Mouse (Mus musculus): ENCODE results near the gene Usp43. TPM values are rescaled to one million over a fixed set of nuclear protein-coding genes. Genes with fewer than 3 reads are reported as not detected.

Gene Usp43
- polyA plus RNA-seq, 1 experiment, result 3.9 TPM

GRCm38 (mm10) chr11:67897064-67897560, 24.8 kb downstream of the Usp43 start:
- DNase-seq (ENCODE audit: low spot score), result peak; percentile 50

GRCm38 (mm10) chr11:67895641-67896040, 26.3 kb downstream of the Usp43 start:
- no peak for DNase-seq (ENCODE audit: low spot score)

DNA sequence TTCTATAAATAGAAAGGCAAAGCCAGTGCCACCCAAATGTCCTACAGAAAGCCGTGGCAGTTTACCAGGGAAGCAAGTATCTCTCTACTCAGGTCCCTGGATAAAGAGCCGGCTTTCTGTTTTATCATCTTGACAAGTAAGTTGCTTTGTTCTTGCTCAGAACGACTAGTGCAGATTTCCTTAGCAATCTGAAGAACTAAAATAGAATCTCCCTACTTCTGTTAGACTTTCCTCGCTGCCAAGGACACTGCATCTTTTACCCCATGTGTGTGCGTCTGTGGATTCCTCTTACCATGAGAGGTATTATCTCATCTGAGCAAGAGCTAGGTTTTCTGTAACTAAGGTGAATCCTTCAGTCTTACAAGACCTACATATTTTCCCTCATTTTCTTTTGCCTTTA, 33.4 kb downstream of the Usp43 start:
- no peak for DNase-seq (ENCODE audit: low spot score)

DNA sequence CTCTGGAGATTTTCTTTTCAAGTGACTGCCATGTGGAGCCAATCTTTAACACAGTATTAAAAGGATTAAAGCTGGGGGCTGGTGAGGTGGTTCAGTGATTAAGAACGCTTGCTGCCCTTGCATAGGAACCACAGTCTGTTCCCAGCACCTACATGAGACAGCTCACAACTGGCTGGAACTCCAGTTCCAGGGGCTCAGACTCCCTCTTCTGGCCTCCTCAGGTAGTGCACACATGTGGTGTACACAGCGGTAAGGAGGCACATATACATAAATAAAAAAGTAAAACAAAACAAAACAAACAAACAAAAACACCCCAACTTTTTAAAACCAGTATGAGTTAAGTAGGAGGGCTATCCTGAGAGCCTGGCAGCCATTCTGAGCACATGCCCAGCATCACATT, 36.0 kb downstream of the Usp43 start:
- no peak for DNase-seq (ENCODE audit: low spot score)

- no peak for DNase-seq (ENCODE audit: low spot score)
These were observed 56.3 kb downstream of the Usp43 start for GRCm38 (mm10) chr11:67865521-67866197.

DNA sequence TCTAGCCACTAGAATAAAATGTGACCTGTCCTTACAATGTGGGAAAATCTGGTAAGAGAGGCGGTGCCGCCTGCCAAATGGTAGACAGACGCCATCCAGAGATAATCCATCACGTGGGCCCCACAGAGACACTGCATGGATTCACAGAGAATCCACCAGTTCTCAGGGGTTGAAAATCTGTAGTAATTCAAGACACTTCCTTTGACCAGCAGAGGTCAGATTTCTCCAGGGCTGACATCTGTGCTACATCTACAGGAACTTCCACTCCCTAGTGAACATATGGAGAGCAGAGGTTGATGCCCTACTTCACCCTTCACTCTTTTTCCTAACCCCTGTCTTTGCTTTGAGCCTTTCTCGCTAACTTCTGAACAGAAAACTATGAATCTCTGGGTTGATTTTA, 56.9 kb downstream of the Usp43 start:
- no peak for DNase-seq (ENCODE audit: low spot score)

GRCm38 (mm10) chr11:67861399-67861838, 60.5 kb downstream of the Usp43 start:
- no peak for DNase-seq (ENCODE audit: low spot score)

DNA sequence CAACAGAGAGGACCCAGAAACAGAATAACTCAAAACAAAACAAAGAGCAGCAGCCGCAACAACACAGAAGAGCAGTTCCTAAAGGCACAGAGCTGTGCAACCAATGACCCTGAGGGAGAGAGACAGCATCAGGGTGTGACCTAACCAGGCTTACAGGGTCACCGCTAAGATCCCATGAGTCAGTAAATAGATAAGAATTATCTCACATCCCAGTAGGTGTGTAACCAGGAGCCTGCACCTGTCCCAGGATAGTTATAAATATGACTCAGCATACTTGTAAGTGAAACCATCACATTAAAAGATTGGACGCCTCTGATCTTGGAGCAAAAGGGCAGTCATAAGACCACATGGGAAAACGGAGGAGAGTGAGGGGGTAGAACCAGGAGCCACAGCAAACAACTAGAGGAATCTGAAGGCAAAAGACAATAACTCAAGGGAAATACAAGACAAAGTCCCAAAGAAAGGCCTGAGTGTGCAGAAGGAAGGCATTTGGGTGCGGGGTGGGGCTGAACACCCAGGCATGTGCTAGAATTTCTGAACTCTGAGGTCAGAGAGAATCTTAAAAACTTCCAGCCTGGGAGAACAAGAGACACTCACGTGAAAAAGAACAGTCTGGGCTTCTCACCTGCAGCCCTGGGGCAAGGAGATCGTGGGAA, 61.1 kb downstream of the Usp43 start:
- DNase-seq (ENCODE audit: low spot score), result no peak

- no peak for DNase-seq (ENCODE audit: low spot score)
These were observed 63.4 kb downstream of the Usp43 start for GRCm38 (mm10) chr11:67858518-67858917.

DNA sequence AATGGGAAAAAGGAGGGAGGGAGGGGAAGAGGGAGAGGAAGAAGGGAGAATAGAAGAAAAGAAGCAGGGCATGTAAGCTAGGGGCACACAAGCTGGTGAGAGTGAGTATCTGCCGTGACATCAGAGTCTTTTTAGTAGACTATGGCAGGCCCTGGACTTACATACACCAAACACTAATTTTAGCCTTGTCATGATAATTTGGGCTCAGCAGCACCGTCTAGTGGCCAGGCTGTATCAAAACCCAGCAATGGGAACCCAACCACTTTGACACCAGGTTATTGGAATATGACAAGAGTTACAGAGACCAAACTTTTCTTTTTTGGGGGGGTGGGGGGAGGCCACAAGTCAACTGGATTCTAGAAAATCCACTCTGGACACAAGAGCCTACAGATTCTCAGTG, 66.9 kb downstream of the Usp43 start:
- DNase-seq (ENCODE audit: low spot score), result no peak

GRCm38 (mm10) chr11:67853996-67854395, 68.0 kb downstream of the Usp43 start:
- no peak for DNase-seq (ENCODE audit: low spot score)

DNA sequence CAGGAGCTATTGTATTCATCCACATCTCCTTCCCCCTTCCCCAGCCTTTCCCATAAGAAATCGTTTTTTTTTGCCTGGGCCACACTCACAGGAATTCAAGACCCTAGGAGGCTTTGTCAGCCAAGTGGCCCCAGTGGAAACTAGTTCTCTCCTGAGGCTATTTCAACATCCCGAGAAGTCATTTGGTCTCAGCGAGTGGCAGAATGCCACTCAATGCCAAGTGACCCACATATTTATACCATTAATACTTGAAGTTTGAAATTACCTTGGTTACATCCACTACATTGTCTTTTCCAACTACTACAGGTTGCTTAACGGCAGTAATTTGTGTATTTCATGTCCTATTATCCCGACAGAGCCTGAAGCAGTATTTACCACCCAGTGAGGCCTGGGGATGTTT, 70.2 kb downstream of the Usp43 start:
- DNase-seq (ENCODE audit: low spot score), result no peak

DNA sequence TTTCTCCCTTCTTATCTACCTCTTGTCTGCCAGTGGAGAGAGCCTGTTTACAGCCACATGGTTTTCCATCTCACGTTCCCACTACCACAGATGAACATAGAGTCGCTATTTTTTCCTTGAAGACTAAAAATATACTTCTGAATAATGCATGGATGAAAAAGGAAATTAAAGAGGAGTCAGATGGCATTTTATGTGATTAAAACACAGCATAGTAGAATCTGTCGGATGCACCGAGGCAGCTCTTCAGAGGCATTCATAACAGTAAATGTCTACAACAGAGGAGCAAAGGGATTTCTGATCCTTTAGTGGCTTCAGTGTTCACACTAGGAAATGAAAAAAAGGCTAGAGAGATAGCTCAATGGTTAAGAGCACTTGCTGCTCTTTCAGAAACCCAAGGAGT, 76.8 kb downstream of the Usp43 start:
- no peak for DNase-seq (ENCODE audit: low spot score)

DNA sequence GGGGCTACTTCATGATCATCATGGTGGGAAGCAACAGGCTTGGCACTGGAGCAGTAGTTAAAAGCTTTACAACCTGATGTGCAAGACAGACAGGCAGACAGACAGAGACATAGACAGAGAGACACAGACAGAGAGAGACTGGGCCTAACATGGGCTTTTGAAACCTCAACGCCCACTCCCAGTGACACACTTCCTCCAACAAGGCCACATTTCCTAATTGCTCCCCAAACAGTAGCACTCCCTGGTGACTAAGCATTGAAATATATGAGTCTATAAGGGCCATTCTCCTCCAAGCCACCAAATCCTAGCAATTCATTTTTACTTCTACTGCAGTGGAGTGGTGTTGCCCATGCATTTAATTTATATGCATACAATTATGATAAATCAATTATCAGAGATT, 82.1 kb downstream of the Usp43 start:
- no peak for DNase-seq (ENCODE audit: low spot score)

DNA sequence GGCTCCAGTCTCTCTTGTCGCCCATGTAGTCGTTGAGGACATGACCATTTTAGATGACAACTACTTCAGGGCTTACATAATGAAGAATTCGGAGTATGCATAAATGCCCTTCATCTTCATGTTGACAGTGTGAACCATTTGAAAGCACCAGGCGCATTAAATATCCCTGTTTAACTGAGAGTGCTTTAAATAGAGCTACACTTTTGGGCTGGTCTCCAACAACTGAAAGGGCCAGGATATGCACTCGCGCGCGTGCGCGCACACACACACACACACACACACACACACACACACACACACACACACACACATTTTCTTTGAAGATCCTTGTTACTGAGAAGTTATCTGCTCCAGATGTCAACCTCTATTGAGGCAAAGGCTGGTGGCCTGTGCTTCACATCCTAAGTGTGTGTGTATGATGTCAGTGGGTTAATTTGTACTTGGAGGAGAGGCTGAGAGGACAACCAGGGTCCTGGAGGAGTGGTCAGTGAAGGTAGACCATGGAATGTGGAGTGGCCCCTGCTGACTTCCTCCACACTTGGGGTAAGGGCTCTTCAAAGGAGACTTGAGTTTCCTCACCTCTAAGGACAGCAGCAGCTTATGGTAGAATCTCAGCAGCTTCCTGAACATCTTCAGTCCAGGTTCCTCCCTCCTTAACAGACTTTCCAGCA, 86.4 kb downstream of the Usp43 start:
- no peak for DNase-seq (ENCODE audit: low spot score)

DNA sequence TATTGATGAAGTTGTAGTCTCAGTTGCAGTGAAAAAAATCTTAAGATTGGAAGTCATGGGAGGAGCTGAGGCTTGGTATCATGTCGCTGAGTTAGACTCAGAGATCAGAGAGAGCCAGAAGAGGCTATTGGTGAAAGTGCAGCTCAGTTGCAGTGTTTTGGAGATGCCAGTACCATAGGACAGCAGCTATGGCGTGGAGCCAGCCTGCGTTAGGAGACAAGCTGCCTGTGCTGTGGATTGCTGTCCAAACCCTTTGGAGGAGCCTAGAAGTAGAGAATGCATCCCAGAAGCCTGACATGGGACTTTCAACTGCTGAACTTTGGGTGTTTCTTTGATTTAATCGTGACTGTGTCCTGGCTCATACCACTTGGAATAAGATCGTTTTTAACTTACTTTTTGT, 90.1 kb downstream of the Usp43 start:
- DNase-seq (ENCODE audit: low spot score), result no peak

DNA sequence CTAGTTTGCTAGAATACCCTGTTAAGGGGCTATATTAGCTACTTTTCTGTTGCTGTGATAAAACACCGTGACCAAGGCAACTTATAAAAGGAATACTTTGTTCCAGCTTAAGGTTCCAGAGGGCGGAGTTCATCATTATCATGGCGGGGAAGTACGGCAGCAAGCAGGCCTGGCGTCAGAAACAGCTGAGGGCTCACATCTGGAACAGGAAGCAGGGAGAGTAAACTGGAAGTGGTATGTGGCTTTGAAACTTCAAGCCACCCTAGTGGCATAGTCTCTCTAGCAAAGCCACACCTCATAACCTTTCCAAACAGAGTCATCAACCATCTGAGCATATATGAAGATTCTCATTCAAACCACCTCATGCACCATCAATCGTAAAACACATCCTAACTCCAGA, 92.4 kb downstream of the Usp43 start:
- no peak for DNase-seq (ENCODE audit: low spot score)

- DNase-seq (ENCODE audit: low spot score), result no peak
These were observed 93.4 kb downstream of the Usp43 start for GRCm38 (mm10) chr11:67828360-67829059.

- DNase-seq (ENCODE audit: low spot score), result no peak
These were observed 100.4 kb downstream of the Usp43 start for GRCm38 (mm10) chr11:67821560-67821959.

DNA sequence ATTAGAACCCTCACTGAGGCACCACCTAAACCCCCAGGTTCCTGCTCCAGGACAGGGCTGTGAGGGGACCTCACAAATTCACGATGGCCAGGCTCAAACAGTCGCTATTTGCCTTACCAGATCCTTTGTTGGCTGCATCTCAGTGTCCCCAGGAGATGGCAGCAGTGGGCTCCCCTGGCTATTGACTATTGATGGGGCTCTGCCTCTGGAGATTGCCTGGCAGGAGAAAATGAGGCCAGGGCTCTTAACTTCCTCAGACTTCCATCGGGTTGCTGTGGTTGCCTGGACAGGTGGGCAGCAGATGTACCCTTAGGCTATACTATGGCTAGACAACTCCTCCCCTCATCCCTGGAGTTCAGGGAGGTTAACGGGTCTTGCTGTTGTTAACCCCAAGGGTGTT, 101.7 kb downstream of the Usp43 start:
- no peak for DNase-seq (ENCODE audit: low spot score)

DNA sequence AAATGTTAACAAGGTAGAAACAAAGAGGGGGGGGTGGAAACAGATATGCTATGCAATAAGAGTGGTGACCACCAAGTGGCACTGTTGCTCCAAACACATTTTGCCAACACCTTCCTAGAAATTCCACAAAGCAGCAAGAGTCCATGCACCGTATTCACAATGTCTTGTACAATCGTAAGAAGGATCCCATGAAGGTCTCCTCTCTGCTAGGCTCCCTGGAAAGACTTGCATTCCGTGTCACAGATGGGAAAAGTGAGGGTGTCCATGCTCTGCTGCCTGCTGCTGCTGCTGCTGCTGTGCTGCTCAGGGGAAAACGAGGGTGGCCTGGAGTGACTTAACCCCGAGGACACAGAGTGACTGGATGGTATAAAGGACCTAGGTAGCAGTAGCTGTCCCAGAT, 102.3 kb downstream of the Usp43 start:
- no peak for DNase-seq (ENCODE audit: low spot score)

- no peak for DNase-seq (ENCODE audit: low spot score)
These were observed 110.4 kb downstream of the Usp43 start for GRCm38 (mm10) chr11:67811535-67811934.
